Mouse (Mus musculus) embryo, embryonic 10.5 days (tissue): ENCODE measurements around the gene Mdga1.

Source experiments
- DNase-seq: peaks from one replicate; pipeline ENCODE4 v3.0.0-alpha.2; 2015; ENCODE audit warnings: low spot score

Gene Mdga1

GRCm38 (mm10) chr17:29843419-29844162 is 126.3 kb downstream of the Mdga1 start:
- DNase-seq = no peak

- peak; percentile 82 for DNase-seq
Observed at GRCm38 (mm10) chr17:29841781-29842690, 127.9 kb downstream of the Mdga1 start.

DNA sequence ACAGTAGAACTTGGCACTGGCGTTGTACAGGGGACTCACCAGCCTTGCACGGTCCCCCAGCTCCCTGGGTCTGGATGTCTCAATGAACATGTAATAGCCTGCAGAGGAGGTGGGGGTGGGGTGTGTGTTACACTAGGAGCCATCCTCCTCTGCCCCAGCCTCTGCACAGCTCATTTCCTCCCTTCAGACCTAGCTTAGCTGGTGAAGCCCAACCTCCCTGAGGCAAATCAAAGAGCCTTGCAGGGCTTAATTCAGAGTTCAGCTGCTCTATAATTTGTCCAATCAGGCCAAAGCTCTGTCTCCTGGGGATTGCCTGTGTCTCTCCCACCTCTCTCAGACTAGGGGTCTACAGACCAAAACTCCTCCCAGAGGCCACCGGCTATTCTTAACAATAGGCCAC is 131.9 kb downstream of the Mdga1 start:
- DNase-seq = peak; percentile 61

GRCm38 (mm10) chr17:29837441-29837840 is 132.4 kb downstream of the Mdga1 start:
- no peak for DNase-seq

GRCm38 (mm10) chr17:29834768-29835167 is 135.1 kb downstream of the Mdga1 start:
- no peak for DNase-seq

- DNase-seq = no peak
Observed at GRCm38 (mm10) chr17:29834333-29834732, 135.6 kb downstream of the Mdga1 start.

DNA sequence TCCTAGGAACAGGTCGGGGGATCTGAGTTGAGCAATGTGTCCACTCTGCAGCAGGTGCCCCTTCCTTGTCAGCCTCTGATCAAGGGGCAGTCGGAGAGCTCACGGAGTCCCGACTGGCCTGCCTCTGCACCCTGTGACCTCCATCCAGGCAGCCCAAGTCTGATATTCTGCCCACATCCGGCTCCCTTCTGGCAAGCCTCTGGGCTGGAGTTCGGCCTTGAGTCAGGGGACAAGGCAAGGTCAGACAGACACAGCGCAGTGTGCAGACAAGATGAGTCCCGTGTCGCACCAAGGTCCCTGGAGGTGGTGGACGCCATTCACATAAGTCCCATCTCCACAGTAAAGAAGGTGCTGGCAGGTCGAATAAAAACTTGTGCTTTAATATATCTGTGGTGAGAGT is 138.2 kb downstream of the Mdga1 start:
- no peak for DNase-seq

DNA sequence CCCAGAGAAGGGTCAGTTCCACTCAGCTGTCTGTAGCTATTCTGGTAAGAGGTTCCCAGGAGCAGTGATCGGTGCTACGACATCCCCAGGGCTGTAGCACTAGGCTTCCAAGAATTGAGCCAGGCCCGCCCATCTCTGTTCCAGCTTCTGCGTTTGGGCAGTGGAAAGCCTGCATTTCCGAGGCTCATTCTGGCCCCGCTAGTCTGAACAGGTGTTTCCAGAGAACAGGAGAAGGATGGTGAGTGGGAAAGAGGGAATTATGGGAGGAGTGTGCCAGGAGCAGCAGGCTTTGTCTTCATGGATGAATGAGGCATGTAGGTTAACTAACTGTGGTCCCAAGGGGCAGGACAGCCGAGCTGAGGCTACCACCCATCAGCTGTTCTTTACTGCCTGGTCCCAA is 140.8 kb downstream of the Mdga1 start:
- DNase-seq = no peak

DNA sequence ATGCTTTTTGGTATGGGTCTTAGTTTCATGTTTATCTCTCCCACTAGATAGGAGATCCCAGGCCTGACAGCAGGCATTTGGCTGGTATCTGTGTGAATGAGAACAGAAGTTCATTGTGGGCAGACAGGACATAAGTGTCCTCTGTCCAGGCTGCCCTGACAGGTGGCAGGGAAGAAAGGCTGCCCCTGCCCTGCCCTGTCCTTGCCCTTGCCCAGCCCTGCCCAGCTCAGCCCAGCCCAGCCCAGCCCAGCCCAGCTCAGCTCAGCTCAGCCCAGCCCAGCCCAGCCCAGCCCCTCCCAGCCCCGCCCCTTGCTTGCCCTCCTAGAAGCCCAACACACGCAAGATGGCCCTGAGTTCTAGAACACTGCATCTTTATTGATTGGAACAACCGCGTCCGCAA is 142.3 kb downstream of the Mdga1 start:
- DNase-seq = no peak

DNA sequence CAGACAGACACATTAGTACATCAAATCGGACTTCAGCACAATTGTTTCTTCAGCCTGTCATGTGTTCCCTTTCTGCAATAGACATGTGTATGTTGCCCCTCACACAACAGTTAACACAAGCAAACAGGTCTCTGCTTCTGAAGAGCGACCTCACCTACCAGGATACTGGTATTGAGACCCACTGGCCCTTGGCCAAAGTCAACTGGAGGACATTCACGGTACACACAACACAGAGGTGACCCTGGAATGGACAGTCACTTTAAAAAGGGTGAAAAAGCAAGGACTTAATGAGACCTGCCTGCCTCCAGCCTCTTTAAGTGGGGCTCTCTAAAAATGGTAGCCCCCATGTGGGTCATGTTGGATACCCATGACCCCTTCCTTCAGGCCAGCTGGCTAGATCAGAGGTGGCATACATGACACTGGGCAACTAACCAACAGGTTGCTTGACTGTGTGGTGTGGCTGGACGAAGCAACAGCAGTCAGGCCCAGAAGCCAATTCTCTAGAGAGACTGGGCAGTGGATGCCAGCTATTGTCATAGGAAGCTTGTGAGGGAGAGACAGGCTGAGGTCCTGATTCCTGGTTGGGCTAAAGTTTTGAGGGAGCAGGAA is 145.3 kb downstream of the Mdga1 start:
- no peak for DNase-seq

GRCm38 (mm10) chr17:29824208-29824509 is 145.7 kb downstream of the Mdga1 start:
- DNase-seq = no peak

DNA sequence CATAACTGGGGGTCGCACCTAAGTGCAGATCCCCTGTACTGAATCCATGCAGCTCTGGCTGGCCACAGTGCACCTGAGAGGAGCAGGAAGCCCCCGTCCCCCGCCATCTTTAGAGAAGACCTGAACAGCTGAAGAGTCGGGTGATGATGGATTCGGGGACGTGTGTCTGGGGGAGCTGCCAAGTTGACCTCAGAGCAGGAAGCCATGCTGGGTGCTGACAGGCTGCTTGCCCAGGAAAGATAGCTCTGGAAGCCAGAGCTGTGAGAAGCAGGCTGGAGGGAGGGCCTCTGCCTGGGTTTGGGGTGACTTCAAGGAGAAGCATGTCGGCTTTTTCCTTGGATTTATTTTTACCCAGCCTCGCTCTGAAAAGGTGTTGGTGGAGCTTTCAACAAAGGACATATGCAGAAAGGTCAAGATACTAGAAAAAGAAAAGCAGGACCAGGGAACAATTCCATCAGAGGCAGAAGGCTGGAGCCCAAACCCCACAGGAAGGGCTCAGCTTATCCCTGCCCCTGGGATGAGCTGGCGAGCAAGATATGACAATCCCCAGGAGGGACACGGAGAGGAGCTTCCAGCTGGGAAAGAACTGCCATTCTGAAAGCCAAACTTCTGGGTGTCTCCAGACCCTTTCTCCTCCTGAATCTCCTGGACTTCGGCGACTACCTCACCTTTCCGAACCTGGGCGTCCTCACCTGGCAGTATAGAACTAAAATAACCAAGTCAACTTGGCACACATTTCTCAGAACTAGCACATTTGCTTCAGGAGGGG is 146.3 kb downstream of the Mdga1 start:
- no peak for DNase-seq

DNA sequence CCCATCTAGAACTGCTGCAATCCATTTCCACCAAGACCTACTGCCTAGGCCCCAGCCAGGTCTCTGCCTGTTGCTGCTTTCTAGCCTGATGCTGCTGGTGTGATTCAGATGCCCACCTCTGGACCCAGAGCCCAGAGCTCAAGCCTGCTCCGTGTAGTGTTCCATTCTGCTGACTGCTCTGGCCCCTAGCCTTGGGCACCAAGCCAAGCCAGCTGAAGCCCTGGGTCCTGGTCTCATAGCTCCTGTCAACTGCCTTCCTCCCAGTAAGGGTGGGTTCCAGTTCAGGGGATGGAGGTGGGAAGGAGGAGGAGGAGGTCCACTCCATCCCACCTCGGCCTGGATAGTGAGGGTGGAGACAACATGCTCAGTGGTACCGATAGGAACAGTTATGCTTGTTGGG is 150.3 kb downstream of the Mdga1 start:
- no peak for DNase-seq

DNA sequence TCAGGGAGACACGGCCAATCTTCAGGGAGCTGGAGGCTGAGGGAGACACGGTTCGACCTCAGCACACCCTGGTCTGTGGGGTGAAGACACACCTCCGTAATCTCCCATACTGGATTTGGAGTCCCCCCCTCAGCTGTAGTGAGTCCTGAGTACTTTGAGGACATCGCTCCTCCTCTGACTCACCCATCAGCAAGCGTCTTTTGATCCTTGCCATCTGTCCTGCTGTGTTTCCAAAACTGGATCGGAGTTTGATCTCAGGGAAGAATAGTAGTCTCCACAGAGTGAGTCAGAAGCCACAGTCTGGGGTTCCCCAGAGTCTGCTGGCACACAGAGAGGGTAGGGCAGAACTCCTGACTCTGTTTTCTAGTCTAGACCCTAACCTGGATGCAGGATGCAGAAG is 150.9 kb downstream of the Mdga1 start:
- no peak for DNase-seq

- DNase-seq = peak; percentile 26
Observed at GRCm38 (mm10) chr17:29818264-29818945, 151.5 kb downstream of the Mdga1 start.

DNA sequence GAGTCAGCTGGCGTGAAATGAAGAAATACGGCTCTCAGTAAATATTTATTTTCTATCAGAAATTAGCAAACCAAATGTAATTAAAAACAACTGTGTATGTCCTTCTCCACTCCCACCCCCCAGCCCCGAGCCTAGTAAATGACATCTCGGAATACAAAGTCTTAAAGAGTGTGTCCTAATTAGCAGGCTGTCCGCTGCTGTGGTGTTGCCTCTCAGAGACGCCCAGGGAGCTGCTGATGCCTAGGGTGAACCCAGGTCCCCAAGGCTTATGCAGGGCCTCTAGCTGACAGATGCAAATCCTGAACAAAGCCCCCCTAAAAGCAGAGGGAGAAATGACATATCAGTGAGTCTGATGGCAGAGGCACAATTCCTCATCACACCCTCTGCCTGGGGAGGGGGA is 155.1 kb downstream of the Mdga1 start:
- no peak for DNase-seq

DNA sequence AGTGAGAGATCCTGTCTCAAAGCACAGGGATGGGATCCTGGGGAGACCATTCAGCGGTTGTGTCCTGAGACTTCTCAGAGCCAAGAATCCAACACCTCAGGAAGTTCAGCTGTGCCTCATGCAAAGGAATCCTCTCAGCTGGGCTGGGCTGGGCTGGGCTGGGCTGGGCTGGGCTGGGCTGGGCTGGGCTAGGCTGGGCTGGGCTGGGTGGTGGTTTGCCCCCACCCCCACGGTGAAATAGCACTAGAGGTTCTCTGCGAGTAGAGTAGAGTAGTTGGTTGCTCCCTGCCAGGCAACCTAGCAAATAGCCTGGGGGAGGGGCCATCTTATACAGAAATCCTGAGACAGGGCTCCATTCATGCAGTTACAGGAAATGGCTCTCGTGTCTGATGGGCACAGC is 156.6 kb downstream of the Mdga1 start:
- DNase-seq = no peak

GRCm38 (mm10) chr17:29803545-29803944 is 166.3 kb downstream of the Mdga1 start:
- DNase-seq = no peak

DNA sequence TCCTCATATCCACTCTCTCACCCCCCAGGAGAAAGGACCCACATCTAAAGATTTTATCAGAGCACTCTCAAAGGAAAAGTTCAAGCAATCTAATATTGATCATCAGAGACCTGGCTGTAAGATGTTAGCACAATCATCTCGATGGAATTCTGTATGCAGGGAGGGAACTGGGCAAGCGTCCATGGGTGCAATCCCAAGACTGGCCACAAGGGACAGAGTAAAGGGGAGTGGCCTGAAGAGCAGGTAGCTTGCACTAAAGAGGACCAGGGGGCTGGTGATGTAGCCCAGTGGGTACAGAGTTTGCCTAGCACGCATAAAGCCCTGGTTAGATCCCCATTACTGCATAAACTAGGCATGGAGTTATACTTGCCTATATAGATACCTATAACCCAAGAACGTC is 168.5 kb downstream of the Mdga1 start:
- DNase-seq = peak; percentile 78

DNA sequence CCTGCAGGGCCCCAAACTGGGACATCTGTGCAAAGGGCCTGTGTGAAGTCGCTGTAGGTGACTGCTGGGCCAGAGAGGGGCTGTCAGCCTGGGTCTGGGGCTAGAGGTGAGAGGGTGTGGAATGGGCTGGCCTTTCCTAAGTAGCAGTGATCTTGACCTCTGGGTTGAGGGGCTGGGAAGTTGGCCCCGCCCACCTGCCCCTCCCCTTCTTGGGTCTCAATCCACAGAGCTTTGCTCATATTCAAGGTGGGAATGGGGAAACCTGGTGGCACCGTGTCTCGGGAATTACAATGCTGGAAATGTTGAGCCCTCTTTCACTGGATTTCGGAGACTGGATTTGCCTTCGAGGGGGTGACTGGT is 169.8 kb downstream of the Mdga1 start:
- no peak for DNase-seq

- DNase-seq = no peak
Observed at GRCm38 (mm10) chr17:29799398-29800095, 170.3 kb downstream of the Mdga1 start.
